Mouse (Mus musculus): ENCODE results near the gene Rufy3.

GRCm38 (mm10) chr5:88629987-88630386, 65.1 kb downstream of the Rufy3 start:
- no peak for TF ChIP-seq ZMIZ1 (IDR thresholded peaks at IDR 0.05; ENCODE audit: low read depth, low read length)
- TF ChIP-seq RAD21 (IDR thresholded peaks at IDR 0.05; ENCODE audit: low read depth, low read length), result no peak
- no peak for TF ChIP-seq CTCF (conservative IDR thresholded peaks at IDR 0.05 in 1 of 2, IDR thresholded peaks at IDR 0.05 in 1 of 2; ENCODE audit: low read depth in 2 of 2, low read length in 2 of 2)
- no peak for TF ChIP-seq UBTF (IDR thresholded peaks at IDR 0.05; ENCODE audit: low read depth, low read length)
- TF ChIP-seq HCFC1 (IDR thresholded peaks at IDR 0.05; ENCODE audit: low read depth, low read length), result no peak
- no peak for TF ChIP-seq NRF1 (IDR thresholded peaks at IDR 0.05; ENCODE audit: low read depth, low read length)
- TF ChIP-seq POLR2A (IDR thresholded peaks at IDR 0.05; ENCODE audit: low read depth, low read length), result no peak
- TF ChIP-seq E2F4 (IDR thresholded peaks at IDR 0.05; ENCODE audit: insufficient replicate concordance, low read depth, low read length), result no peak

Data from CH12.LX (cell line).